Comparison of ENCODE assay signal across 8 mouse cellular contexts in the genomic region with DNA sequence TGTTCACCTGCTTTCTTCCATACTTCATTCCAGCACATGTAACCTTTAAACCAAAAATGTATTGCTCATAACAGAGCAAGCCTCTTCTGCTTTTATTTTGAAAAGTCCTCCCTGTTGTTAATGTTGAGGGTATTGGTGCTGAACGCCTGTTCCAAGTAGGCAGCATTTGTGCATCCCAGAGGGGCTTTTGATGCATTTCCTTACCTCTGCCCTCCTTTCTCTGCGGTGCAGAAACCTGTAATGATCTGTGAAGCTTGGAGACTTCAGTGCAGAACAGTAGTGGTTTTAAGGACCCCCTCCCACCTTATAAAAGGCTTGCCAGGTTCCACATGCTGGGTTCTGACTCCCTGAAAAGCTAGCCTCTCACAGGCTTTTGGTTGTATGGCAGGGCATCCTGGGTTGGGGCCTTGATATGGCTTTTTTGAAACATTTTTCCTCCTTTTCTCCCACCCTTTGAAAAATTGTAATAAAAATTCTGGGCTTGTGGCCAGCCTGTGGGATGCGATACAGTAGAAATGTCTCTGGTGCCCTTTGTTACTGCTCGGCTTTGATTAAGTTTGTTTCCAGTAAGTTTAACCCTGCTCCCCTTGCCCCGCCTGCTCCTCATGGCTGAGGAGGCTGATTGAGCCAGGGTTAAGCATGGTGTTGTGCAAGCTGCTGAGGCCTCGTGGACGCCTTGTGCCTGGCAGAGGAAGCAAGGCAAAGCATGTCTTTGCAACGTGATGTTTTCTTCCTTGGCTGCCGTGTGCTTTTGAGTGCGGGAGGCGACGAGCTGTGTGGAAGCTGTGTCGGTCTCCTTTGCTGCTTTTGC.
DNase-seq lines count a peak whose midpoint lies in the region; ATAC-seq and TF ChIP-seq lines count a peak whose summit lies in the region.

No protein-coding gene starts in this region.

- ATAC-seq in embryonic facial prominence, embryonic 15.5 days (ENCODE audit: insufficient number of reproducible peaks, low FRiP score, low TSS enrichment, low read depth) = peak; percentile 86

- H3K4me1 ChIP-seq in spleen, adult 2 months (ENCODE audit: control insufficient read depth, insufficient read depth, insufficient read length) = peaks cover 34% of the 10 kb centered on the region
- peaks cover 49% of the 10 kb centered on the region for H3K4me1 ChIP-seq in embryonic facial prominence, embryonic 15.5 days
- peaks cover 47% of the 10 kb centered on the region for H3K4me1 ChIP-seq in limb, embryonic 10.5 days
- peaks cover 39% of the 10 kb centered on the region for H3K4me1 ChIP-seq in midbrain, embryonic 10.5 days

- TF ChIP-seq POLR2A in spleen, adult 2 months (IDR thresholded peaks at IDR 0.05; ENCODE audit: low read depth, low read length) = no peak

- no peaks in the 10 kb centered on the region for H3K9me3 ChIP-seq in embryonic facial prominence, embryonic 15.5 days (replicated peaks)
- no peaks in the 10 kb centered on the region for H3K9me3 ChIP-seq in limb, embryonic 10.5 days (replicated peaks)
- no peaks in the 10 kb centered on the region for H3K9me3 ChIP-seq in midbrain, embryonic 10.5 days (replicated peaks)

- peak overlapping the region; percentile 6; the same call in 1 of the 2 replicates for H3K4me3 ChIP-seq in spleen, adult 2 months (ENCODE audit: extremely low read depth, insufficient read depth, insufficient read length)
- no peak overlapping the region for H3K4me3 ChIP-seq in embryonic facial prominence, embryonic 15.5 days (replicated peaks)
- no peak overlapping the region for H3K4me3 ChIP-seq in limb, embryonic 10.5 days
- no peak overlapping the region for H3K4me3 ChIP-seq in midbrain, embryonic 10.5 days

- peak overlapping the region; percentile 6 for H3K4me2 ChIP-seq in embryonic facial prominence, embryonic 15.5 days (replicated peaks)

- DNase-seq in spleen, adult 2 months (ENCODE audit: low read depth in 1 of 2, low spot score in 2 of 2) = peak in 1 of 2 experiments; percentile 38
- DNase-seq in spleen, adult 12 weeks (ENCODE audit: low spot score) = no peak
- DNase-seq in heart, adult 9 months (ENCODE audit: low spot score in 2 of 2) = peak; percentile 90 to 91
- peak; percentile 88 to 94 for DNase-seq in kidney, adult 8-10 months
- no peak for DNase-seq in limb, embryonic 10.5 days (ENCODE audit: low spot score)
- DNase-seq in midbrain, embryonic 10.5 days (ENCODE audit: low spot score) = no peak
- DNase-seq in splenic B cell, adult 2 months (ENCODE audit: low read depth, low spot score) = peak; percentile 32

- WGBS in spleen, adult 2 months = 18% methylated on average over 13 of the region's 13 CpGs
- WGBS in embryonic facial prominence, embryonic 15.5 days = 8% methylated on average over 13 of the region's 13 CpGs
- 59% methylated on average over 13 of the region's 13 CpGs for WGBS in limb, embryonic 10.5 days
- WGBS in midbrain, embryonic 10.5 days = 62% methylated on average over 13 of the region's 13 CpGs

- peaks cover 2% of the 10 kb centered on the region; the same call in 1 of the 2 replicates for H3K36me3 ChIP-seq in spleen, adult 2 months (ENCODE audit: control insufficient read depth, insufficient read depth, low read length)
- H3K36me3 ChIP-seq in embryonic facial prominence, embryonic 15.5 days = no peaks in the 10 kb centered on the region
- H3K36me3 ChIP-seq in limb, embryonic 10.5 days = peaks cover 17% of the 10 kb centered on the region
- H3K36me3 ChIP-seq in midbrain, embryonic 10.5 days = peaks cover 15% of the 10 kb centered on the region
- H3K36me3 ChIP-seq in splenic B cell, adult 2 months (ENCODE audit: control insufficient read depth, insufficient read depth, low read length, poor library complexity, severe bottlenecking) = no peaks in the 10 kb centered on the region; the same call in 1 of the 2 replicates

- H3K27ac ChIP-seq in spleen, adult 2 months (ENCODE audit: insufficient read depth, low read length) = peak overlapping the region; percentile 75
- peak overlapping the region; percentile 85 for H3K27ac ChIP-seq in embryonic facial prominence, embryonic 15.5 days (replicated peaks)
- H3K27ac ChIP-seq in limb, embryonic 10.5 days = peak overlapping the region; percentile 66
- H3K27ac ChIP-seq in midbrain, embryonic 10.5 days (replicated peaks) = peak overlapping the region; percentile 71

- no peak overlapping the region for H3K9ac ChIP-seq in embryonic facial prominence, embryonic 15.5 days

- no peak for TF ChIP-seq CTCF in spleen, adult 2 months (IDR thresholded peaks at IDR 0.05; ENCODE audit: extremely low read depth, insufficient read depth, insufficient read length, insufficient replicate concordance)

- H3K27me3 ChIP-seq in spleen, adult 2 months (ENCODE audit: control insufficient read depth, insufficient read depth, low read length) = no peaks in the 10 kb centered on the region
- no peaks in the 10 kb centered on the region for H3K27me3 ChIP-seq in embryonic facial prominence, embryonic 15.5 days
- H3K27me3 ChIP-seq in limb, embryonic 10.5 days (ENCODE audit: low read depth, poor library complexity, severe bottlenecking) = no peaks in the 10 kb centered on the region
- no peaks in the 10 kb centered on the region for H3K27me3 ChIP-seq in midbrain, embryonic 10.5 days (ENCODE audit: low read depth, poor library complexity, severe bottlenecking)
- H3K27me3 ChIP-seq in splenic B cell, adult 2 months (ENCODE audit: control insufficient read depth, insufficient read depth, low read length, poor library complexity, severe bottlenecking) = no peaks in the 10 kb centered on the region

Comparison
In these comparisons a context has a peak if more than half of its experiments do, and no peak if none do; other contexts are left out.
1. DNase-seq: peak in heart, adult 9 months (2 of 2), kidney, adult 8-10 months (2 of 2) and splenic B cell, adult 2 months (single experiment); none in spleen, adult 12 weeks (single experiment), limb, embryonic 10.5 days (single experiment) and midbrain, embryonic 10.5 days (single experiment).
2. Peak in every context shown above with its lines, with median percentiles within 50 percentile points of each other: H3K27ac ChIP-seq.